Mouse (Mus musculus): ENCODE data around the gene Nudt22.
A peak's percentile ranks its signal among the peaks of the same experiment; 100 is the strongest.

Gene Nudt22

DNA sequence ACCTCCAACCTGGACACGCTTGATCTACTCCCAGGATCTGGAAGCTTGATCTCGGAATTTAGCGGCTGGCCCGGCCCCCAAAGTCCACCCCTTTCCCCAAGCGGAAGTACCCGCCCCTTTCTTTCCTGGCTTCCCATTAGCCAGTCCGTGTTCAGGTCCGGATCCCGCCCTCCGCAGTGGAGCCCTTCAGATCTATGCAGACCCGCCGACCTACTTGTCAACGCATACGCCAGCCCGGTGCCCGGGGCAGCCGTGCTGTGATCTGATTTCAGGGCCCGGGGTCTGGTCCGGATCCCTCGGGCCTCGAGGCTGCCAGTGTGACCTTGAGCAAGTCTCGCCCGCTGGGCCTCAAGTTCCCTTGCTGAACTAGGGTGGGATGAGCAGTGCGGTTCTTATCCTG is at the start of gene Nudt22, which contains the start of gene Trpt1:
TSS of gene Nudt22 (minus strand) at position 112 of the 400 bp plus-strand sequence.
TSS of gene Trpt1 (plus strand) at position 126 of the 400 bp plus-strand sequence.
- DNase-seq (ENCODE audit: low spot score in 2 of 2) = peak; percentile 78 to 90

- no peak for DNase-seq (ENCODE audit: low spot score in 2 of 2)
These were observed 48.8 kb upstream of the Nudt22 start for GRCm38 (mm10) chr19:7044706-7045105.

DNA sequence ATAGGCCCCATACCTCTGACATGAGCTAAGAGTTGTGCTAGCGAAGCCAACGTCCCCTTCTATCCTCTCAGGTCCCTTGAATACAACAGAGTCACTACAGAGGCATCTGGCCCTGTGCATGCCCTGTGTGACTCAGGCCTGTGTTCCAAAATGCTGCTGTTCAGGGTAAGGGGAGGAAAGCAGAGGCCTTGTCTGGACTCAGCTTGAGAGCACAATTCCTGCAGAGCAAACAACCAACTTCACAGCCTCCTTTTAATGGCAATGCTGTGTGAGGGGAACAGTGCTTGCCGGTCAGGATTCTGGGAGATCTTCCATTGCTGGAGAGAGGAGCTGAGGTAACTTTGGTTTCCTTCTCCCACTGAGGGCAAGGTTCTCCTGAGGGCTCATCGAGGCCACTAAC is 48.4 kb upstream of the Nudt22 start:
- no peak for DNase-seq (ENCODE audit: low spot score in 2 of 2)

DNA sequence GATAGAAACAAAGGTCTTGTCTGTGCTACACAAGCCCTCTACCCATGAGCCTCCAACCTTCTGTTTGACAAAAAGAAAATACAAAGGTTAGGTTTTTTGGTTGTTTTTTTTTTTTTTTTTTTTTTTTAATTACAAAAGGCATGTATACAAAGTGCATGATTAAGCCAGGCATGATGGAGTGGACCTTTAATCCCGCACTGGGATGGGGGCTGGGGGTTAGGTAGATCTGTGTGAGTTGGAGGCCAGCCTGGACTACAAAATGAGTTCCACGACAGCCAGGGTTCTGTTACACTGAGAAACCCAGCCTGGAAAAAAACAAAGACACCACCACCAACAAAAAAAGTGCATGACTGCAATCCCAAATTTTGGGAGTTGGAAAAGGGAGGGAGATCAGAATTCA is 45.3 kb upstream of the Nudt22 start:
- DNase-seq (ENCODE audit: low spot score in 2 of 2) = no peak

DNA sequence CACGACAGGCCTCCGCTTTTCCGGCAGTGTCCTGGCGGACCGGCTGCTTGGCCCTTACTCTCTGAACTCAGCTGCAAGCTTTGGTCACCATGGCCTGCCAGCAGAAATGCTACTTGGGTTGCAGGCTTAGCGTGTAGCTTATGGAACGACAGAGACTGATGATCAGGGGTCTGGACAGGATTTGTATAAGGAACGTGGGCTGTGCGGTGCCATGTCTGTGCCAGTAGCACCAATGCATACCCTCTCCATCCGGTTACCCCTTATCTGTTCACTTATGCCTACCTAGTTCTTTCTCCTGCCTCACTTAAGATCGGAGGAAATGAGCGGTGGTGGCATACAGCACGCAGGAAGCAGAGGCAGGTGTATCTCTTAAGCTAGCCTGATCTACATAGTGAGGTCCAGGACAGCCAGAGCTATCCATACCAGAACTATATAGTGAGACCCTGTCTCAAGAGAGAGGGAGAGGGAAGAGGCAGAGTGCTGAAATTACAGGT is 44.8 kb upstream of the Nudt22 start:
- no peak for DNase-seq (ENCODE audit: low spot score in 2 of 2)

GRCm38 (mm10) chr19:7039841-7040636 is 44.1 kb upstream of the Nudt22 start, which contains the start of gene Stip1:
Gene Stip1 (minus strand): TSS chr19:7039967.
- DNase-seq (ENCODE audit: low spot score in 2 of 2) = peak; percentile 98 to 99

- peak; percentile 23 to 30 for DNase-seq (ENCODE audit: low spot score in 2 of 2)
These were observed 43.3 kb upstream of the Nudt22 start for GRCm38 (mm10) chr19:7039088-7039720.

- no peak for DNase-seq (ENCODE audit: low spot score in 2 of 2)
These were observed 38.1 kb upstream of the Nudt22 start for GRCm38 (mm10) chr19:7034006-7034405.

DNA sequence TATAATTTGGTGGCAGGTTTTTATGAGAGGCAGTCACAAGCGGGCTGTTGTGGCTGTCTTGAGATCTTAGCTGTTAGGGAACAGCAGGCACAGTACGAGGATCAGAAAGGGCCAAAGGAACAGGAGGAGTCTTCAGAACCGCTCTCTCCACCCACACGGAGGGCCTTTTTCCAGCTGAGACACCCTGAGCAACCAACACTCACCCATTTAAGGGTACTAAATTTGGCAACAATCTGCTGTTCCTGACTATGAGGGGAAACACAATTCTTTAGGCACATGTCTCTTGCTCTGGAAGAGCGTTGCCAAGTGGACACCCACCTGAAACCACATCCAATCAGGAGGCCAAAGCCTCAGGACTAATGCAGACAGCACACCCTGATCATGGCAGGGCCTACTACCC is 33.6 kb upstream of the Nudt22 start:
- no peak for DNase-seq (ENCODE audit: low spot score in 2 of 2)

DNA sequence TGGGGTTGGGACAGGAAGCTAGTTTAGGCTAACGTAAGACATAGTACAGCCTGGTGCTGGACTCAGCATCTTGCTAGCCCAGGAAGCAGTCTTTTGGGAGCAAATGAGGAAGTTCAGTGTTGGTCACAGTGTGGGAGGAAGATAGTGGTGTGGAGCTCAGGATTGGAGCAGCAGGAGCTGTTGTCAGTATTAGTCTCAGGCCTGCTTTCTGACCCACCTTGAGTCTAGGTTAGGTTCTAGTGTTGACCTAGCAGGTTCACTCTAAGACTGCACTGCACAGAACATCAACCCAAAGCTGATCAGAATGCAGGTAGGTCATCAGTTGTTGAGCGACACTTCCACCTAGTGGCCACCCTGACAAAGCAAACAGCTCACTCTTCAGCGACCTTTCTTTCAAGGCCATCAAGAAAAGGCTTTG is 24.3 kb upstream of the Nudt22 start:
- peak in 1 of 2 experiments; percentile 54 for DNase-seq (ENCODE audit: low spot score in 2 of 2)

DNA sequence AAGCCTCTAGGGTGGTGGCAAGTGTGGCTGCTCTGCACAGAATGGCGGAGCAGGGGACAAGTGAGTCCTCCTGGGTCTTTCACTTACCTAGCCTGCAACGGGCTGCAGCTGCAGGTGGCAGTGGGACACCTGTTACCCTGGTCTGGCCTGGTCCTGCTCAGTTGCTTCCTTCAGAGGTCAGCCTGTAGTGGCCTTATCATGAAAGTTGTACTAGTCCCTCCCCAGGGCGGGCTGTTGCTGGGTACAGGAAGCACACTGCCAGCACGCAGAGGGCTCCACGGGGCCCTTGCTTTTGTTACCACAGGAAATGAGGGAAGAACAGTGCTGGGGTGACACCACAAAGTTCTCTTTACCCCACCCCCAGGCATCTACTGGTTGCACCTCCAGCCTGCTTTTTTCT is 23.3 kb upstream of the Nudt22 start, which contains the start of gene Fermt3:
TSS of gene Fermt3 (minus strand) at position 279 of the 400 bp plus-strand sequence.
- DNase-seq (ENCODE audit: low spot score in 2 of 2) = no peak

GRCm38 (mm10) chr19:7018546-7018945 is 22.6 kb upstream of the Nudt22 start:
- DNase-seq (ENCODE audit: low spot score in 2 of 2) = no peak

DNA sequence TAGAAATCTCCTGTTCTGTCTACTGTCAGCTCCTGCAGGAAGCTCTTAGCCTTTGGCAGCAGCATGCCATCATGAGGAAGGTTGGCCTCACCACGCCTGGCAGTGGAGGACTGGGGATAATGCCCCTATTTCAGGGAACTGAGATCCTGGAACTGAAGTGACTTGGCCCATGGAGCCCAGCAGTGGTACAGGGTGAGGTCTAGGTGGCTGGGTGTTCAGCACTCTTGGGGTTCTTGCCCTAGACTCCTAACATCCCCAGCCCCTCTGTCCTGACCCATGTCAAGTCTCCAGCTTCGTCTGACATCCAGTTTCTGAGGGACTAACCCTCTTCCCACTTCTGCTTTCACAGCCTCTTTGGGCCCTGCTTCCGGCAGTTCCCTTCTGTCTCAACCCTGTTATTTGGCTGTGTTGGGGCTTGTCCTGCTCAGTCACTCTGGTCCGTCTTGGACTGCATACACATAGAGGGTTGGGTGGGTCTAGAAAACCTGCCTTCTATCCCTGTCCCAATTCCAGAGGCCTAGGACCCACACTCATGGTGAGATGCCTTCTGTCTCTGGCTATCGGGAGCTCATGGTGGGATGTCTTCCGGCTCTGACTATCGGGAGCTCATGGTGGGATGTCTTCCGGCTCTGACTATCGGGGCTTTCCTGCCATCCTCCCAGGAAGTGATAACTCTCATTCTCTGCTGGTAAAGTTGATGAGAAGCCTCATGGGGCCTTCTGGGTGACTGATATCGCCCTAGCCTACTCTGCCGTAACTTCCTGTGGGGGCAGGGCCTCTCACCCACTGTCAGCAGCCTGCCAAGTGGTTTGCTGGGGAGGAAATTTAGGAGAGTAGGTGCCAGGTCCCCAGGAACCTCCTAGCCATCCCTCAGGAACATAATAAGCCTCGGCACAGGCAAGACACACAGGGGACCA is 21.9 kb upstream of the Nudt22 start:
- DNase-seq (ENCODE audit: low spot score in 2 of 2) = no peak

DNA sequence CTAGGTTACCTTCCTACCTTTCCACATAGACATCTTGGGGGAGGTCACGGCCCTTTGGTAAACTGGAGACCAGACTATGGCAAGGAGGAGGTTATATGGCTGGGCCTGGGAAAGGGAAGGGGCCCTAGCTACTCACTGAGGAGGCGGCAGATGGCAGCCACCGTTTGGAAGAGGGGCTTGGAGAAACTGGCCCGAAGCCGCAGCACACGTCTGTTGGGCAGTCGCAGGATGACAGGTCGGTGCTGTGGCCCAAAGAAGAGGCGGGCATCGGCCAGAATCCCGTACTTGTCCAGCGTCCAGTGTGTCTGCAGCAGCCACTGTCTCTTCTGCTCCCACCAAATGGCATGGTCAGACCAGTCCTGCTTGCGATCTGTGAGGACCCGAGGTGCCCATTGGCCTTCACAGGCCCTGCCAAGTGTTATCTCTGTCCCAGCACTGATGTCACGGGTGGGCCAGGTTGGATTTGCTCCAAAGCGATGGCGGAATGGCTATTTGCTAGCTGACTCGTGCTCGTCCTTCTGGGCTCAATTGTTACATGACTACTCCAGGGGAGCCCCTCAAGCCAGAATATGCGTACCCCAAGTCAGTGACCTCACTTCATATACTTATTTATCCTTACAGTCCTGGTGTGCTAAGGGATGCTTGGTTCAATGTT is 18.7 kb upstream of the Nudt22 start:
- no peak for DNase-seq (ENCODE audit: low spot score in 2 of 2)

- DNase-seq (ENCODE audit: low spot score in 2 of 2) = peak; percentile 50 to 77
These were observed 18.1 kb upstream of the Nudt22 start for GRCm38 (mm10) chr19:7013984-7014383.

GRCm38 (mm10) chr19:7012426-7012825 is 16.5 kb upstream of the Nudt22 start:
- no peak for DNase-seq (ENCODE audit: low spot score in 2 of 2)

DNA sequence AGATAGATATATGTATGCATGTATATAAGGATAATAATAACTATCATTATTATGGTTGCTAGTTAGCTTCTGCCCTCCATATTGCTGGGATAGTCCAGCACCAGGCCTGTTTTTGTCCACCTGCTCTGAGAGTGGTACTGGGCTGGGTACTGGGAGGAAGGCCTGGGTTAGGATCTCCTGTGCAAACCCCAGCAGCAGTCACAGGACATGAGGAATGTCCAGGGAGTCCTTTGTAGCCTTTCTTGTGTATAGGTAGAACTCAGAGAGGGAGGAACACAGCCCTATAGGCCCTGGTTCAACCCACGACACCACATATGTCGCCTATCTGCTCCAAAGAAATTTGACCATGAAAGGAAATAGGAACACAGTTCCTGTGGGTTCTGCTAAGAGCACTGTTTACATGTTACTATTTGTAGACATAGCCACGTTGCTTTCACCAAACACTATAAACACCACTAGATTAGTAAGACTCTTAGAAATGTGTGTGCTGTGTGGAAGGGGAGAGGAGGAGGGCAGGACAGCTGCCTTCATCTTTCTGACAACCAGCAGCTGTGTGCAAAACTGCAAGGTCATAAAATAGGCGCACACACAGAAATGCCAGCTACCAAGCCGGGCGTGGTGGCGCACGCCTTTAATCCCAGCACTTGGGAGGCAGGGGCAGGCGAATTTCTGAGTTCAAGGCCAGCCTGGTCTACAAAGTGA is 11.1 kb upstream of the Nudt22 start:
- no peak for DNase-seq (ENCODE audit: low spot score in 2 of 2)

DNA sequence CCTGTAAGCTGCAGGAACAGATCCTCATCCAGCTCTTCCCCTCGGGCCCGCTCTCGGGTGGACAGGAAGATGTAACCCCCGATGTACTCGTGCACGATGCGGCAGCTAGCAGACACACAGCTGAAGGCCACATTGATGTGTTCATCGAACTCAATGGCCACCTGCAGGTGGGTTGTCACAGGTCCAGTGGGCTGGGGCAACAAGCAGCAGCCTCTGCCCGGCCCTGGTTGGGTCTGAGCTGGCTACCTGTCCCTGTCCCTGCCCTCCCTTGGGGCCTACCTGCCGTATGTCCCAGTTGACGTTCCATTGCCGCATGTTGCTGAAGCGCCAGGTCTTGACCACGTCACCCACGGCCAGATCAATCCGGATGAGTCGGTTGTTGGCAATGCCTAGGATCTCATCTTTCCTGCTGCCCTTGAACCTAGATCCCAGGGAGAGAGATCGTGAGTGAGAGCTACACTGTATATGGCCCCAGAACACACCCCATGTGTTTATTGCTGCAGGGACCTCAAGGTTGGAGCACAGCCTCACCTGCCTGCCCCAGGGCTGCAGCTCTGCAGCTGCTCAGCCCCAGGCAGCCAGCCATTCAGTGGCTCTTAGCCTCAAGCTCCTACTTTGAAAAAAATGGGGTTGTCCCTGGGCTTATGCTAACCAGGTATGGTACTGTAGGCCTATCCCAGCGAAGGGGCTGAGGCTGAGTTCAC is 3.6 kb upstream of the Nudt22 start:
- no peak for DNase-seq (ENCODE audit: low spot score in 2 of 2)

DNA sequence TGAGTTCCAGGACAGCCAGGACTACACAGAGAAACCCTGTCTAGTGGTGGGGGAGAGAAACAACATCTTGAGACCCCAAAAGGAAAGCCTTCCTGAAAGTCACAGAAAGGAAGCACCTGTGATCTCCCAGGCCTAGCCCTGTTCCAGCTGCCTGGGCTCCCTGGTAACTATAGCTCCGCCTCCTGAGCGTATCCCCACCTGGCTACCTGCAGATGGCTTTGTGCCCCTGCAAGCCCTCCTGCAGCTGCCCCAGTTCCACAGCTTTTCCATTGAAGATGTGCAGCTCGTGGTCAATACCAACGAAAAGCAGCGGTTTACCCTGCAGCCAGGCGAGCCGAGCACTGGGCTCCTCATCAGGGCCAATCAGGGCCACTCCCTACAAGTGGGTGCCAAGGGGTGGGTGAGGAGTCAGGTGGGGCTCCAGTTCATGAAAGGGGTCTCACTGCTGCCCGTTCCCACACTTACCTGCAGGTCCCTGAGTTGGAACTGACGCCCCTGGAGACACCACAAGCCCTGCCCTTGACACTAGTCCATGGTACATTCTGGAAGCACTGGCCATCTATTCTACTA is 1.9 kb upstream of the Nudt22 start:
- DNase-seq (ENCODE audit: low spot score in 2 of 2) = no peak
